Mouse (Mus musculus) liver, embryonic 14.5 days (tissue): ENCODE data around the gene Wdr24.

Source experiments
- CTCF ChIP-seq: IDR thresholded peaks from 2 replicates; pipeline ENCODE4 v1.5.1; 2016; ENCODE audit warnings: antibody characterized with exemption, low read depth, control low read depth
- EP300 ChIP-seq: IDR thresholded peaks from 2 replicates; pipeline ENCODE4 v1.6.1; 2016; ENCODE audit warnings: antibody characterized with exemption, low read depth

DNA sequence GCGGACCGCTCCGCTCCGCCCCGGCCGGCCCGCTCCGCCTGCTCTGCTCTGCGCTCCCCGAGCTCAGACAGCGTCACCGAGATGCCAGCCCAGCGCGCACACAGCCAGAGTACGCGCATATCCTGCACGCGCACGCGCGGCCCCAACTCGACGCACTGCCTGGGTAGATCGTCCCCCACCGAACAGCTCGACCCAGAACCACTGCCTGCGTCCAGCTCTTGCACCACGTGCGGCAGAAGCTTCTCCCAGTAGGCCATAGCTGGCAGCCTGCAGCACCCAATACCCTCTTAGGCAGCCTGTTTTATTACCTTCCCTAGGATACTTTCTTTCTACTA, 13.6 kb downstream of the Wdr24 start, which contains the start of gene Rhbdl1:
- TF ChIP-seq CTCF (no peak), EP300 (no peak)
